Comparison of ENCODE assay signal across 26 mouse cellular contexts in the genomic region with DNA sequence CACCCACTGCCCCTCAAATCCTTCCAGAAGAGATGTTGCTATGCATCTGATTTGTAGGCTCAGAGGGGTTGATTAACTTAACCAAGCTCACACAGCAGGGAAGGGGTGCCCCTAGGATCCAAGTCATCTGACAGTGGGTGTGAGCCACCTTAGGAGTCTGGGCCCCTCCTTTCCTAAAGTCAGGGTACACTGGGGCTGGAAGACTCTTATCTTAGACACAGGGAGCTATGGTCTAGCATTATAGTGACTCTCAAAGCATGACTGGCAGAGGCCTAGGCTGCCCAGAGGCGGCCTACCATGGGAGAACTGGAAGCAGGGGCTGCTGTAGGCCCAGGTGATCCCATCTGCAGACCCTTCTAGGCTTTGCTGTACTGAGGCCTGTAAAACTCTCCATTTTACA. TPM values are rescaled to one million over a fixed set of nuclear protein-coding genes. Genes with fewer than 3 reads are reported as not detected.
"Had no signal": no experiment of that assay in that cellular context is flagged by ENCODE, and none has a peak within 500 bp of the region (broad histone marks: within the 10 kb centered on the region; RNA-seq: fewer than 3 reads in every experiment).

No protein-coding gene starts in this region.

- H3K4me2 ChIP-seq: limb, embryonic 13.5 days; lung, embryonic 14.5 days; midbrain, embryonic 11.5 days had no signal

- DNase-seq: kidney, adult 2 months; kidney, postnatal 25 days; layer of hippocampus, adult 9-11 months; lung, embryonic 14.5 days; midbrain, embryonic 14.5 days; right cerebral cortex, adult 18-20 months; right cerebral cortex, postnatal 14 days; right cerebral cortex, postnatal 4 days; thymus, adult 18-20 months; thymus, postnatal 36 days had no signal

- H3K9ac ChIP-seq: limb, embryonic 13.5 days; lung, embryonic 14.5 days had no signal

- H3K27ac ChIP-seq: kidney, postnatal 0 days; layer of hippocampus, adult 2 months; limb, embryonic 10.5 days; limb, embryonic 13.5 days; macrophage had no signal

- ATAC-seq: intestine, postnatal 0 days; lung, postnatal 0 days had no signal

- H3K4me3 ChIP-seq: layer of hippocampus, adult 2 months; limb, embryonic 10.5 days; limb, embryonic 13.5 days had no signal

- H3K9me3 ChIP-seq: limb, embryonic 10.5 days; limb, embryonic 13.5 days had no signal

- H3K27me3 ChIP-seq: limb, embryonic 13.5 days had no signal

- H3K36me3 ChIP-seq: limb, embryonic 10.5 days; limb, embryonic 13.5 days had no signal

RNA-seq across cellular contexts. Expression of a gene that starts 26.3 kb away (rescaled TPM):
- total RNA-seq: liver, adult 2 months; megakaryocyte-erythroid progenitor cell, adult 5-6 weeks had no signal
- polyA plus RNA-seq: intestine, embryonic 14.5 days; intestine, postnatal 0 days; kidney, adult 2 months; kidney, embryonic 14.5 days; kidney, postnatal 0 days; large intestine, adult 2 months; limb, embryonic 10.5 days; limb, embryonic 13.5 days; liver, adult 2 months; lung, embryonic 14.5 days; lung, postnatal 0 days; macrophage; midbrain, embryonic 11.5 days; neural tube, embryonic 11.5 days; stomach, embryonic 16.5 days had no signal

RNA-seq across cellular contexts. Expression of a gene that starts 40.8 kb away (rescaled TPM):
- total RNA-seq: liver, adult 2 months; midbrain, postnatal 0 days had no signal
- polyA plus RNA-seq: liver, adult 2 months; macrophage had no signal

RNA-seq across cellular contexts. Expression of a gene that starts 41.6 kb away (rescaled TPM):
- total RNA-seq: megakaryocyte-erythroid progenitor cell, adult 5-6 weeks had no signal
- polyA plus RNA-seq: macrophage had no signal
